Mouse (Mus musculus) neural tube, embryonic 11.5 days (tissue): Measurements from ENCODE around the gene Phactr3. TPM values are rescaled to one million over a fixed set of nuclear protein-coding genes. Genes with fewer than 3 reads are reported as not detected.
A peak's percentile ranks its signal among the peaks of the same experiment; 100 is the strongest.

Source experiments
- ATAC-seq: fragments of 200-750 bp; cut with Nextera tagmentation; 2 replicates; pipeline ENCODE4 v1.8.0; 2017; ENCODE audit warnings: moderate number of reproducible peaks, mild to moderate bottlenecking, moderate TSS enrichment, moderate library complexity; ENCODE audit not compliant: insufficient read depth, low FRiP score, low TSS enrichment
- DNase-seq: peaks from one replicate; pipeline ENCODE4 v3.0.0-alpha.2; 2015; ENCODE audit warnings: low spot score
- H3K27ac ChIP-seq: fragments of 300-500 bp; sonication (generic); 2 replicates; pipeline ENCODE4 v1.5.1; 2014; ENCODE audit warnings: low read depth, mild to moderate bottlenecking, low read length
- H3K27me3 ChIP-seq: fragments of 300-500 bp; sonication (generic); 2 replicates; pipeline ENCODE4 v1.6.1; 2014; ENCODE audit warnings: mild to moderate bottlenecking, low read length, mixed read lengths; ENCODE audit not compliant: control insufficient read depth, insufficient read depth
- H3K36me3 ChIP-seq: fragments of 300-500 bp; sonication (generic); 2 replicates; pipeline ENCODE4 v1.6.1; 2014; ENCODE audit warnings: mild to moderate bottlenecking, low read length, moderate library complexity, mixed read lengths; ENCODE audit not compliant: control insufficient read depth, insufficient read depth
- H3K4me1 ChIP-seq: fragments of 300-500 bp; sonication (generic); 2 replicates; pipeline ENCODE4 v1.6.1; 2014; ENCODE audit warnings: low read length, mixed read lengths; ENCODE audit not compliant: control insufficient read depth, insufficient read depth
- H3K4me2 ChIP-seq: fragments of 300-500 bp; sonication (generic); 2 replicates; pipeline ENCODE4 v1.6.1; 2014; ENCODE audit warnings: low read depth, mild to moderate bottlenecking, moderate library complexity
- H3K4me3 ChIP-seq: fragments of 300-500 bp; sonication (generic); 2 replicates; pipeline ENCODE4 v1.5.1; 2014; ENCODE audit warnings: low read depth, low read length
- H3K9ac ChIP-seq: fragments of 300-500 bp; sonication (generic); 2 replicates; pipeline ENCODE4 v1.6.1; 2014; ENCODE audit warnings: mild to moderate bottlenecking, low read length
- H3K9me3 ChIP-seq: fragments of 300-500 bp; sonication (generic); 2 replicates; pipeline ENCODE4 v1.6.1; 2016; ENCODE audit warnings: low read length; ENCODE audit not compliant: control insufficient read depth
- WGBS: fragments of 180-500 bp; shearing (Covaris S2); extraction: QIAGEN DNeasy Blood & Tissue Kit; methylation state at CpG from one replicate; pipeline ENCODE4 v1.1.7; 2014; 5-methylcytosine and 5-hydroxymethylcytosine counted together
- polyA plus RNA-seq: library from polyadenylated mRNA; unstranded; fragments of >200 nt; fragmentation: Nextera tagmentation; extraction: Ambion mirVana; gene quantifications from 2 replicates; pipeline ENCODE4 v1.2.1, GENCODE M21; 2014

The Phactr3 gene
- polyA plus RNA-seq, 1 experiment from 2014 or later, result 14.7 TPM

DNA sequence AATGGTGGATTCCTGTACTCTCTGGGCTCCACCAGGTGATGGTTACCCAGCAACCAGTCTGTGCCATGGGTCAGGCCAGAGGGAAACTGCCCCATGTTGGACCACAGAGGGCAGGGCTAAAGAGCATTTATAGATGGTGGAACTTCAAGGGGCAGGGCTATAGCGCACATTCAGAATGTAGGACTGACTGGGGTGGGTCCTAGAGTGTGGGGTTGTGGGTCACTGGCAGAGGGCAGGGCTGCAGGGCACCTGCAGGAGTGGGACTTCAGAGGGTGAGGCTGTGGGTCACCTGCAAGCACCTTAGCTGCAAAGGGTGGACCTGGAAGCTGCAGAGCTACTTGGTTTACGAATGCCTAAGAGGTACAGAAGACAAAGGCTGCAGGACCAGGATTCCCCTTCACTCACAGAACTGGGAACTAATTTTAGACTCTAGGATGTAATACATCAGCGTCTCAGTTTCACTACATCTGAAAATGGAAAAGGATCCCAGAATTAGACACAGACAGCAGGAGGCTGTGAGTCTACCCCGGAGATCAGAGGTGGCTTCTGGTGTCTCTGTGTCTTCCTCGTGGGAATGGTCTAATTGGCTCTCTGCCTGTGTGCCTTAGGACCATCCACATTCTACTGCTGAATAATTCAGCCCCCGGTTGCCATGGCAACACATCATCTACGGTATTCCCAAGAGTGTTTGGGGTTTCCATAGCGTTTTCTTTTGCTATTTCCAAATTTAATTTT, 184.8 kb downstream of the Phactr3 start:
- WGBS, result 54% methylated on average over 8 of the region's 8 CpGs
- Histone ChIP-seq H3K4me1 (0 out of 2 replicates have a peak, but pooled peaks cover 11% of the 10 kb centered on the region), H3K9ac (no peak overlapping the region), H3K4me3 (no peak overlapping the region), H3K27ac (no peak overlapping the region), H3K36me3 (no peaks in the 10 kb centered on the region), H3K9me3 (no peaks in the 10 kb centered on the region), H3K27me3 (no peaks in the 10 kb centered on the region), H3K4me2 (no peak overlapping the region)
- DNase-seq (peak; percentile 61), ATAC-seq (peak; percentile 54)

DNA sequence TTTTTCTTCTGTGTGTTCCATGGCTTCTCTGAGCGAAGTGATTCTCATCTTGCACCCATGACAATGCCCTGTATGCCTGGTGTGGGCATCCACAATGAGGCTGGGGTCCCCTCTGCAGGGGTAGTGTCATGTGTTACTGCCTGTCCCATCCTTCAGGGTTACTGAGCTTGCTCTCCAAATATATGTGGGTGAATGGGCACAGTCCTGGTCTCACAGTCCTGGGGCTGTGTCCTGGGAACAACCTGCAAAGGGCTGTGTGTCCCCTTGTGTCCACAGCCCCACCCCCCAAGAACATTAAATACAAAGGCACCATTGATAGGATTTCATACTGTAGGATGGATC, 185.4 kb downstream of the Phactr3 start:
- Histone ChIP-seq H3K27ac (no peak overlapping the region), H3K4me2 (no peak overlapping the region), H3K36me3 (no peaks in the 10 kb centered on the region), H3K4me3 (no peak overlapping the region), H3K27me3 (no peaks in the 10 kb centered on the region), H3K9me3 (no peaks in the 10 kb centered on the region), H3K9ac (no peak overlapping the region), H3K4me1 (0 out of 2 replicates have a peak, but pooled peaks cover 11% of the 10 kb centered on the region)
- DNase-seq (no peak), ATAC-seq (0 out of 2 replicates have a peak, but pooled peaks have one; percentile 11)
- WGBS, result 61% methylated on average over 1 of the region's 1 CpGs

DNA sequence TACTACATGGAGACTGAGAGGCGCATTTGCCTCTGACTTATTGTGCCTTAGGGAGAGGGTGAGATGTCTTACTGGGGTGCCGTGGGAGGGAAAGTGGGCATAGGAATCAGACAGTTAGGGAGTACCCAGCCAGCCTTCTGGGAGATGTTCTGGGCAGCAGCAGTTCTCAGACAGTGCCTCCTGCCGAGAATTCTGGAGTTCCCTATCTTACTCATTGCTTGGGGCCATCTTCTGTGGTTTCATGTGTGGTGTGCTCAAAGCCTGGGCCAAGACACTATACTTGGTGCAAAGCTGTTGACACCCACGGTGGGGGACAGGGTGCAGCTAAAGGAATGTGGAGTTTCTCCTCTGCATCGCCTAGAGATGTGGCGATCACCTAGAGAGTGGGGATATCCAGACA, 185.9 kb downstream of the Phactr3 start:
- 81% methylated on average over 6 of the region's 6 CpGs for WGBS
- H3K27ac ChIP-seq, result no peak overlapping the region
- no peak overlapping the region for H3K9ac ChIP-seq
- no peak overlapping the region for H3K4me2 ChIP-seq
- H3K4me3 ChIP-seq, result no peak overlapping the region
- H3K4me1 ChIP-seq, result 0 out of 2 replicates have a peak, but pooled peaks cover 11% of the 10 kb centered on the region
- no peaks in the 10 kb centered on the region for H3K9me3 ChIP-seq
- no peaks in the 10 kb centered on the region for H3K27me3 ChIP-seq
- no peaks in the 10 kb centered on the region for H3K36me3 ChIP-seq
- no peak for ATAC-seq
- DNase-seq, result no peak

DNA sequence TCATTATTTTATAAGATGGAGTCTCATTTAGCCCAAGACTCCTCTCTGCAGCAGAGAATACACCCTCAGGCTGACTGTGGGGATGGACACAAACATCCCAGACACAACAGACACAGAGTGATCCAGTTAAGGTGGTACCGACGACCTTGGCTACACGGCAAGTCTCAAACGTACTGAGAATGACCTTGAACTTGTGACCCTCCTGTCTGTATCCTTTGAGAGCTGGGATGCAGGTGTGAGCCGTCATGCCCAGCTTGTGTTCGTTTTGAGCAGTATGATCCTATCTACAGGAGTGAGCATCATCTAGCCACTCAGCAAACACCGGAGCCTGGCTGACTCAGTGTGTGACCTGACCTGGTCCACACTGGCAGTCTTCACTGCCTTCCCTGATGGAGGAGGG, 194.8 kb downstream of the Phactr3 start:
- Histone ChIP-seq H3K27ac (no peak overlapping the region), H3K4me1 (no peaks in the 10 kb centered on the region)
- no peak for ATAC-seq

DNA sequence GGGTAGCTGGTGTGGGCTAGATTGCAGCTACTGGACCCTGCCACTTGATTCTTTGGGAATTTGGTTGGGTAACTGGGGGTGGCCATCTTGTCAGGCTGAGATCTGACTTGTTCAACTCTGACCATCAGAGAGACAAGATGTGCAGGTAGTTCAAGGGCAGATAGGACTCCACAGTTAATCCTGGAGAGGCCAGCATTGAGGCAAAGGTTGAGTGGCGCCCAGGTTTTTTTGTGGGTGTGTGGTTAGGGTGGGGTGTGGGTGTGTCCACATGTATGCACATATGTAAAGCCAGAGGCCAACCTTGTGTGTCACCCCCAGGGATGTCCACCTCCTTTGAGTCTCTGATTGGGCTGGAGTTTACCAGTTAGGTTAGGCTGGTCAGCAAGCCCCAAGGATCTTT, 197.5 kb downstream of the Phactr3 start:
- no peak for ATAC-seq

More for the DNA sequence above, 194.8 kb downstream of the Phactr3 start:
- Histone ChIP-seq H3K27me3 (no peaks in the 10 kb centered on the region), H3K4me3 (no peak overlapping the region), H3K36me3 (no peaks in the 10 kb centered on the region), H3K9ac (no peak overlapping the region), H3K4me2 (no peak overlapping the region), H3K9me3 (no peaks in the 10 kb centered on the region)
- 85% methylated on average over 7 of the region's 7 CpGs for WGBS
- DNase-seq, result no peak

DNA sequence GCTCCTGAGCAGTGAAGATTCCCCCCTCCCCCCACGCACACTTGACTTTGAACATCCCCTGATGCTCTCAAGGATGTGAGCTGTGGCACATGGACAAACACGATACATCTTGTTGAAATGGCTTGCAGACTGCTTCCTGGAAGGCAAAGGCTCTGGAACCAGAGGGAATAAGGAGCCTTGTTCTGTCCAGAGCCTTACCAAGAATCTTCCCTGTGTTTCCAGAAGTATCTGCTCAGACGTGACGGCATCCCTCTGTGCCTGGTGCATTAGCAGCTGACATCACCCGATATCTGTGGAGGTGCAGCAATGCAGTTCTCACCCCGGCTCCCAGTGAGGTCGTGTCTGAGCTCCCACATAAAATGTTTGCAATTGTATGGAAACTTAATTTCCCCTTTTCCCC, 201.0 kb downstream of the Phactr3 start:
- Histone ChIP-seq H3K27ac (no peak overlapping the region), H3K4me2 (no peak overlapping the region), H3K36me3 (no peaks in the 10 kb centered on the region), H3K9me3 (no peaks in the 10 kb centered on the region), H3K9ac (no peak overlapping the region), H3K27me3 (no peaks in the 10 kb centered on the region), H3K4me1 (no peaks in the 10 kb centered on the region), H3K4me3 (no peak overlapping the region)
- ATAC-seq (no peak), DNase-seq (no peak)
- WGBS, result 83% methylated on average over 7 of the region's 7 CpGs

More for the DNA sequence above, 197.5 kb downstream of the Phactr3 start:
- Histone ChIP-seq H3K4me1 (no peaks in the 10 kb centered on the region), H3K9me3 (no peaks in the 10 kb centered on the region), H3K9ac (no peak overlapping the region), H3K36me3 (no peaks in the 10 kb centered on the region), H3K4me3 (no peak overlapping the region), H3K4me2 (no peak overlapping the region), H3K27me3 (no peaks in the 10 kb centered on the region), H3K27ac (no peak overlapping the region)
- 82% methylated on average over 1 of the region's 1 CpGs for WGBS
- no peak for DNase-seq

DNA sequence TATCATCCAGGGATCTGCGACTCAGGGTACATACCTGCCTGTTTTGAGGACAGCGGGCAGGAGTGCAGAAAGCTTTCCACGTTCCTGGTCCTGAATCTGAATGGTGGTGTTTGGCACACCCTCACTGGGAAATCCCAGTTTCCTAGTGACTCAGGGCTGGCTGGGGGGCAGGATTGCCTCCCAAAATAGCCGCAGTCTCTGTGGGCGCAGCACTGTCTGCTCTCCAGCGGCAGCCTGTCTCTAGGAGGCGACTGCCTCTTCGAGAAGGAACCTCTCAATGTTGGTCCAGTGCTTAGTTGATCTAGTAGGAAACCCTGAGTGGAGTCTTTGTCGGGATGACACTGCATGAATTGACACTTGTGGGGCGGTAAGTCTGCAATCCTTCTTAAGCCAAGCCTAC, 202.5 kb downstream of the Phactr3 start:
- no peaks in the 10 kb centered on the region for H3K4me1 ChIP-seq
- DNase-seq (no peak), ATAC-seq (no peak)
- 88% methylated on average over 10 of the region's 10 CpGs for WGBS
- no peak overlapping the region for H3K9ac ChIP-seq
- H3K27ac ChIP-seq, result no peak overlapping the region
- no peaks in the 10 kb centered on the region for H3K36me3 ChIP-seq
- no peak overlapping the region for H3K4me2 ChIP-seq
- H3K4me3 ChIP-seq, result no peak overlapping the region
- no peaks in the 10 kb centered on the region for H3K9me3 ChIP-seq
- no peaks in the 10 kb centered on the region for H3K27me3 ChIP-seq

DNA sequence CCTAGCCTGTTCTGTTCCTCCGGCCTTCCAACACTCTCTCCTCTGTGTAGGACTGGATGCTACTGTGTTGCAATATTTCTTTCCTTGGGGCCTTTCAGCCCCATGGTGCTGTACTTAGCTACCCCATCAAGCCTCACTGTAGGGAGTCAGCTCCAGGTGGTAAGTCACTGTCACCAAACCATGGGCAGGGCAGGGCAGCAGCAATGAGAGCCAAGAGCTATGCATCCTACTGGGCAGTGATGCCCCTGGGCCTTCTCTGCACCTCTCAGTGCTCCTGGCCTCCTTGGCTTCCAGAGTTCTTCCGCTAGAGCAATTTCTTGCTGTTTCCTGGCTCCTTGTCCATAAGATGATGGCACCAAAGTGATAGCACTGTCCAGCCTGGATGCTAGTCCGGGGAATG, 205.6 kb downstream of the Phactr3 start:
- H3K27ac ChIP-seq, result no peak overlapping the region
- no peak overlapping the region for H3K4me2 ChIP-seq
- no peaks in the 10 kb centered on the region for H3K9me3 ChIP-seq
- H3K4me1 ChIP-seq, result peaks cover 5% of the 10 kb centered on the region
- H3K9ac ChIP-seq, result no peak overlapping the region
- WGBS, result 95% methylated on average over 3 of the region's 3 CpGs
- ATAC-seq (no peak), DNase-seq (no peak)
- H3K36me3 ChIP-seq, result no peaks in the 10 kb centered on the region
- no peak overlapping the region for H3K4me3 ChIP-seq
- H3K27me3 ChIP-seq, result no peaks in the 10 kb centered on the region

DNA sequence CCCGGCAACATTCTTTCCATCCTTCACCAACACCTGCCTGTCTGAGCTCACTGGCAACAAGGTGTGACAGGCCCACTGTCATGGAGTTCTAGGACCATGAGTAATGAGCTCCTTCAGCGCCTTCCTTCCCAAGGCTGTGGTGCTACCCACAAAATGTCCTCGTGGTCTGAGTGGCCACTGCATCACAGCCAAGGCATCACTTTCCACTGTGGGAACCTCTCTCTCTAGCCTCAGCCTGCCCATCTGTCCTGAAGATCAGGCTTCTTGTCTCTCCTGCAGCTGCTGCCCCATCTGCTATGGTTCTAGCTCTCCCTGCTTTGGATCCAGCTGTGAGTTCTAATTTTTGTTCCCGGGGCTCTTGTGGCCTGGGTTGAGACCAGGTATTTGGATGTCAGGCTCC, 206.0 kb downstream of the Phactr3 start:
- DNase-seq, result no peak
- ATAC-seq, result no peak
- H3K27ac ChIP-seq, result no peak overlapping the region
- no peaks in the 10 kb centered on the region for H3K27me3 ChIP-seq
- peaks cover 5% of the 10 kb centered on the region for H3K4me1 ChIP-seq
- WGBS, result 84% methylated on average over 4 of the region's 4 CpGs
- H3K36me3 ChIP-seq, result no peaks in the 10 kb centered on the region
- no peaks in the 10 kb centered on the region for H3K9me3 ChIP-seq
- H3K9ac ChIP-seq, result no peak overlapping the region
- H3K4me3 ChIP-seq, result no peak overlapping the region
- no peak overlapping the region for H3K4me2 ChIP-seq
